Mouse (Mus musculus): ENCODE measurements around the gene Zfp462. TPM values are rescaled to one million over a fixed set of nuclear protein-coding genes. Genes with fewer than 3 reads are reported as not detected.
A peak's percentile ranks its signal among the peaks of the same experiment; 100 is the strongest.

Gene Zfp462
- polyA plus RNA-seq, 1 experiment from 2014 or later = 16.3 TPM

DNA sequence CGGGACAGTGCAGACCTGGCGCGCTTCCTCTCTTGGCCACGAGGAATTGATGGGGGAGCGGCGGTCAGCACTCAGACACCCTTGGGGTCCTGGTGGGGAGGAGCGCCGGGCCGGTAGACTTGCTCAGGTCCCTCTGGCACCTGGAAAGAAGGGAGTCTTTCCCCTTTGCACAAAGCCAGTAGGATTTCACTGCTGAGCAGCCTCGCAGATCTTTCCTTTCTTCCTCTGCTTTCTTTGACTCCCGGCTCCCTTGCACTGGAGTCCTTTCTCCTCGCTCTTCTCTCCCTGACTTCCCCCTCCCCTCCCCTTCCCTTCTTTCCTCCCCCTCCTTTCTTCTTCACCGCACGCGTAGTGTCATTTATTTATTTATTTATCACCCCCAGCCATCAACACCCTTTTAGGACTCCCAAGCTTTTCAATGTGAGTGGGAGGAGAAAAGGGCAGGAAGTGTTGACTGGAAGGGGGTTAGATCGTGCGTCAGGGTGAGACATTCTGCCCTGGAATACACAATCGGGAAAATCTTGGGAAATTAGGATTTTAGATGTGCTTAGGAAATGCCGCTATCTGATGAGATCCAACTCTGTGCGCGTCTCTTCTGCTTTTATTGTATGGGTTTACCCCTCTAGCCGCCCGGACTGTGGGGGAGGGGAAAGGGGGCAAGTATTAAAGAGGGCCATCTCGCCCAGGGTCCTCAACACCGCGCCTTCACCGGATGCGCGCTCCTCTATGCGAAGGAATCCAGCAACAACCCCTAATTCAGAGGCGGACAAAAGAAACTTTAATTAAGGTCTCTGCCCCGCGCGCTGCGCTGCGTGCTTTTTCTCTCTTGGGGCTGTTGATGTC lies 976 bp downstream of the Zfp462 start:
- Histone ChIP-seq H3K9me3 (replicated peaks) (no peaks in the 10 kb centered on the region), H3K4me1 (peaks cover 6% of the 10 kb centered on the region), H3K4me3 (peak overlapping the region; percentile 85), H3K9ac (peak overlapping the region; percentile 97), H3K27me3 (no peaks in the 10 kb centered on the region), H3K27ac (peak overlapping the region; percentile 99), H3K4me2 (replicated peaks) (peak overlapping the region; percentile 58), H3K36me3 (no peaks in the 10 kb centered on the region)
- peak; percentile 43 for ATAC-seq (ENCODE audit: low FRiP score)
- WGBS = under 1% methylated on average over 36 of the region's 36 CpGs

DNA sequence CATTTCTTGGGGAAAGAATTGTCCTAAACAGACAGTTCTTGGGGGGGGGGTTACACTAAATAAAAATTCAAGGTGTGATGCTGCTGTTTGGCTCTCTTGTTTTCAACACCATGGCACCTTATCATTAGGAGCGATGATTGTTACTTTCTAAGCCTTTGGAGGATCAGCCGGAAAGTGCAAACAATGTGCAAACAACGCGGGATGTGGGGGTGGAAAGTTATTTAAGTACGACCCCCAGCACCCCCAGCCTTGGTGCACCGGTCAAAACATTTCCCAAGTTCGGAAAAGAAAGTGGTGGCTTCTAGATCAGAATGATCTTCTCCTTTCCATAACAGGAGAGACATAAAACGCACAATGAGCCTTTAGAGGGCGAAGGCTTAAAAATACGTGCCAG lies 1.8 kb downstream of the Zfp462 start:
- Histone ChIP-seq H3K4me3 (peak overlapping the region; percentile 85), H3K4me2 (replicated peaks) (peak overlapping the region; percentile 58), H3K4me1 (peaks cover 11% of the 10 kb centered on the region), H3K27ac (peak overlapping the region; percentile 99), H3K27me3 (no peaks in the 10 kb centered on the region), H3K36me3 (no peaks in the 10 kb centered on the region), H3K9ac (peak overlapping the region; percentile 97), H3K9me3 (replicated peaks) (no peaks in the 10 kb centered on the region)
- under 1% methylated on average over 10 of the region's 10 CpGs for WGBS
- ATAC-seq (ENCODE audit: low FRiP score) = no peak

DNA sequence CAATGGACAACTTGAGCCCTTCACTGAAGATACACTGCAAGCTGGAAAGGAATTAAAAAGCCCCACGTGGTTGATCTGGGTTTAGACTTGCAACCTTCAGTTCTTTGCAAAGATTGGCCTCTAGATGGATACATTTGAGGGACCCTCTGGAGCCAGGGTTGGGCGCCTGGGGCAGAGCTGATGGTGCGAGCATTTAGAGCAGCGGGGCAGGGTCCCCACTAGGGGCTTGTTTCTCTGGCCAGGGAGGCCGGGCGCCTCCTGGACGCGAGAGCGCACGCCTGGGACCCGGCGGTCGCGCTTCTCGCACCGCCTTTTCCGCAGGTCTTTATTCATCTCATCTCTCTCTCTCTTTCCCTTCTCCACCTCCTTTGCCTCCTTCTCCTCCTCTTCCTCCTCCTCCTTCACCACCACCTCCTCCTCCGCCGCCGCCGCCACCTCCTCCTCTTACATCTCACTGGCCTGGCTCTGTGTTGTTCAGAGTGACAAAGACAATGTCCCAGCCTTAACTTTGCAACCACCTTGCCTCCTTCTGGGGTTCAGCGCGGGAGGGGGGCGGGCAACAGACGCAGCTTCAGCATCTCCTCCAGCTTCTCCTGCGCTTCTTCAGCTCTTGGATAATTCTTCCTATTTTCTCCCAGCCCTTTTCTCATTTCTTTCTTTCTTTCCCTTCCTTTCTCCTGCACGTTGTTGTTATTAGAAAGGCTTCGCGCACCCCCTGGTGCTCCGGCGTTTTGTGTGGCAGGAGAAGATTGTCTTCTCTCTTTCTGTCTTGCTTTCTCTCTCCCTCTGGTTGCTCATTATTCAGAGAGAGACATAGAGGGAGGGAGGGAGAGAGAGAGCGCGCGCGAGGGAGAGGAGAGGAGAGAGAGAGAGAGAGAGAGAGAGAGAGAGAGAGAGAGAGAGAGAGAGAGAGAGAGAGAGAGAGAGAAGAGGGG lies 2.5 kb downstream of the Zfp462 start:
- no peaks in the 10 kb centered on the region for H3K9me3 ChIP-seq (replicated peaks)
- H3K36me3 ChIP-seq = no peaks in the 10 kb centered on the region
- H3K4me3 ChIP-seq = peak overlapping the region; percentile 85
- H3K27ac ChIP-seq = peak overlapping the region; percentile 99
- peaks cover 14% of the 10 kb centered on the region for H3K4me1 ChIP-seq
- H3K9ac ChIP-seq = peak overlapping the region; percentile 97
- peak; percentile 38 for ATAC-seq (ENCODE audit: low FRiP score)
- peak overlapping the region; percentile 58 for H3K4me2 ChIP-seq (replicated peaks)
- H3K27me3 ChIP-seq = no peaks in the 10 kb centered on the region
- under 1% methylated on average over 30 of the region's 35 CpGs for WGBS

DNA sequence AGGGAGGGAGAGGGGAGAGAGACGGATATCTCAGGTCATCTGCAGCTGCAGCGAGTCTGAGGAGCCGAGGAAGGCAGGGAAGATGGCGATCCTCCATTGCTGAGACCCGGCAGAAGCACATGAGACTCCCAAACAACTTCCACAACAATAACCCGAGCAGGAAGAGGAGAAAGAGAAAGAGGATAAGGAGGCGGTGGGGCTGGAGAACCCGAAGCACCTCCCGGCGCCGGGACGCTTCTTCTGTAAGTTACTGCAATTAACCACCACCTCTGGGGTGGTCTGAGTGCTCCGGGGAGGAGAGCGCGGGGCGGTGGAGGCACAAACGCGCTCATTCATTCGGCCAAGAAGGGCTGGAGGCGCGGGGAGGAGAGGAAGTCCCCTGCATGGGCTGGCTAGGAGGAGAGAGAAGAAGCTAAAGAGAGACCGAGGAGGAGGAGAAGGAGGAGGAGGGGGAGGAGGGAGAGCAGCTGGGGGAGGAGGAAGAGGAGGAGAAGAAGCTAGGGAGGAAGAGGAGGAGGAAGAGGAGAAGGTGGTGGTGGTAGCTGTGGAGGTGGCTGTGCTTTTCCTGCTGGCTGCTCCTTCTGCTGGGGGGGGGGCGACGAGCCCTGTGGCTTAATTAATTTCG lies 3.3 kb downstream of the Zfp462 start:
- peaks cover 22% of the 10 kb centered on the region for H3K4me1 ChIP-seq
- H3K27ac ChIP-seq = peak overlapping the region; percentile 99
- H3K36me3 ChIP-seq = no peaks in the 10 kb centered on the region
- peak overlapping the region; percentile 85 for H3K4me3 ChIP-seq
- WGBS = 2% methylated on average over 22 of the region's 25 CpGs
- H3K4me2 ChIP-seq (replicated peaks) = peak overlapping the region; percentile 58
- H3K9me3 ChIP-seq (replicated peaks) = no peaks in the 10 kb centered on the region
- H3K9ac ChIP-seq = peak overlapping the region; percentile 97
- no peaks in the 10 kb centered on the region for H3K27me3 ChIP-seq
- peak; percentile 26 for ATAC-seq (ENCODE audit: low FRiP score)

DNA sequence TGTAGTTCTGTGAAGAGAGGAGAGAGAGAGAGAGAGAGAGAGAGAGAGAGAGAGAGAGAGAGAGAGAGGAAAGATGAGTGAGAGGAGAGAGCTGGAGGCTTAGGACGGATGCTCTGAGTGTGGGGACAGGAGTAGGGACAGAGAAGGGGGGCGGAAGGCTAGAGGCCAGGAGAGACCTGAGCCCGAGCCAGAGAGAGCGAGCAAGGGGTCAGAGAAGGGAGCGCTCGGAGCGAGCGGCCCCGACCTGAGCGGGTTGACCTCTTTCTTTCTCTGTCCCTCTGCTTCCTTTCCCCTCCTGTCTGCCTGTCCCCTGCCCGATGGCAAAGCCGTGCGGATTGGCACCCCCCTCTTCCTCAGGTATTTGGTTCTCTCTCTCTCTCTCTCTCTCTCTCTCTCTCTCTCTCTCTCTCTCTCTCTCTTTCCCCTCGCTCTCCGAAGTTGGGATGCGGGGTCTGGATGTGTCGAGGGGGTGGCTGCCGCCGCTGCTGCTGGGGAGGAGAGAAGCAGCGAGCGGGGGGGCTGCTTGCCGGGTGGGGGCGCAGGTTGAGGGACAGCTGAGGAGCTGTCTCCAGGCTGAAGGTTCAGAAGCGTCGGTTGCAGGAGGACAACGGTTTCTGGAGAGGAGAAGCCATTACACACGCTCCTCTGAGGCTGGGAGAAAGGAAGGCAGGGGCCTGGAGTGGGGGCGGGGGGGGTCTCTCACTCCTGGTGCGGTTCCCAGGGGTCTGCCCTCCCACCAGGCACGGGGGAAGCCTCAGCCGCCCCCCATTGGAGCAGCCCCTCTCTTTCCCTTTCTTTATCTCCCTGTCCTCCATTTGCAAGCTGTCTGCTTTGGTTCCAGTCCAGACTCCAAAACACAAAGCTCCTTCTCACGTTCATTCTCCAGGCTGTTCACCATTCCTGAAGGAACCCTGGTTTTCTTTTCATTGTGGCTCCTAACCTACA lies 4.0 kb downstream of the Zfp462 start:
- peak; percentile 49 for ATAC-seq (ENCODE audit: low FRiP score)
- Histone ChIP-seq H3K9me3 (replicated peaks) (no peaks in the 10 kb centered on the region), H3K9ac (peak overlapping the region; percentile 97), H3K36me3 (no peaks in the 10 kb centered on the region), H3K4me1 (peaks cover 27% of the 10 kb centered on the region), H3K4me3 (peak overlapping the region; percentile 85), H3K27me3 (no peaks in the 10 kb centered on the region), H3K27ac (peak overlapping the region; percentile 99), H3K4me2 (replicated peaks) (peak overlapping the region; percentile 58)
- 2% methylated on average over 23 of the region's 32 CpGs for WGBS

DNA sequence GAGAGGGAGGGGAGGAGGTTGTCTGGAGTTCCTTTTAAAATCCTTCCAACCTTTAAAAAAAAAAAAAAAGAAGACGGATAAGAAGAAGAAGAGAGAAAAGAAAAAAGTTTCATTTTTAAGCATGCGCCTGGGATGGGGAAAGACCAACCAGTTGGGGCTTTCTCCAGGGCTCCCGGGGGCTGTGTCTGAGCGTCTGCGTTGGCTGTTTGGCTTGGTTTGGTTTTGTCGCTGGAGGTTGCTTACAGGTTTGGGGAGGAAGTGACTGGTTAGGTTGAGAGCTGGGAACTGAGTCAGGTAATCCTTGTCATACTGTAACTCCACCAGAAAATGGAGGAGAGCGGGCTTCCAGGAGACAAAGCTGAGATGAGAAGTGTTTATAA lies 4.7 kb downstream of the Zfp462 start:
- Histone ChIP-seq H3K36me3 (no peaks in the 10 kb centered on the region), H3K27me3 (no peaks in the 10 kb centered on the region), H3K9me3 (replicated peaks) (no peaks in the 10 kb centered on the region), H3K4me2 (replicated peaks) (peak overlapping the region; percentile 58), H3K27ac (peak overlapping the region; percentile 99), H3K4me1 (peaks cover 24% of the 10 kb centered on the region), H3K4me3 (peak overlapping the region; percentile 85), H3K9ac (peak overlapping the region; percentile 97)
- WGBS = 11% methylated on average over 7 of the region's 7 CpGs
- no peak for ATAC-seq (ENCODE audit: low FRiP score)

DNA sequence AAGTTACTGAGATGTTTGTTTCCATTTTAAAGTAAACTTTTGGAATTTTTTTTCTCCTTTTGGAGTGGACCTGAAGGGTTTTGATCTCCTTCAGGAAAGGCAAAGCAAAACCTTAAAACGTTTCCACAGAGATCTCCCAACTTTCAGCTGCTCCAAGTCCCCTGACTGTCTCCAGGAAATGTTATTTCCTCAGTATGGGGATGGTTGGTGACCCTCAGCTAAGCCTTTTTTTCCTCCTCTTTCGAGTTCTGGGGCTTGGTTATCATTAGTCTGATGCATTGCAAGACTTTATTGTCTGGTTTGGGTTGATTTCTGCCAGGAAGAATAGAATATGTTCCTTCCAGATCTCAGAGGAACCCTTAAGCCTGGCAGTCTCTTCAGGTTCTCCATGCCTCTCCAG lies 5.3 kb downstream of the Zfp462 start:
- 34% methylated on average over 2 of the region's 2 CpGs for WGBS
- no peaks in the 10 kb centered on the region for H3K36me3 ChIP-seq
- no peaks in the 10 kb centered on the region for H3K9me3 ChIP-seq (replicated peaks)
- ATAC-seq (ENCODE audit: low FRiP score) = no peak
- H3K27ac ChIP-seq = peak overlapping the region; percentile 99
- no peaks in the 10 kb centered on the region for H3K27me3 ChIP-seq
- H3K9ac ChIP-seq = peak overlapping the region; percentile 97
- H3K4me1 ChIP-seq = peaks cover 24% of the 10 kb centered on the region
- peak overlapping the region; percentile 58 for H3K4me2 ChIP-seq (replicated peaks)
- peak overlapping the region; percentile 85 for H3K4me3 ChIP-seq

DNA sequence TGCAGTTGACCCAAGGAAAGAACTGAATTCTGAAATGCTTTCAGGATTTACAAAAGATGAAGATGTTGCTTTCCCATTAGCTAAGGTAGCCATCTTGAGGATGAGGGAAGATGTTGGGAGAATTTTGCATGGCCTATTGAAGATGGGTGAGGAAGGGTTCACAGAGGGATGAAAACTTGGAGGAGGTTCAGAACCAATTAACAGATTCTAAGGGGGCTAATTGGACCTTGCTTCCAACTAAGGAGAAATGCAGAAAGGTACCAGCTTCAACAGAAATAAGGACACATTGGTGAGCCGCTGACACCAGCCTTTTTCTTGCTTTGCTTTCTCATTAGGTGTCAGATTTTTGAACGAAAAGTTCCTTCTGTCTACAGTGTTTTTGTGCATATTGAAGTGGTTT lies 6.0 kb downstream of the Zfp462 start:
- H3K9me3 ChIP-seq (replicated peaks) = no peaks in the 10 kb centered on the region
- H3K4me1 ChIP-seq = peaks cover 24% of the 10 kb centered on the region
- peak overlapping the region; percentile 97 for H3K9ac ChIP-seq
- H3K27me3 ChIP-seq = no peaks in the 10 kb centered on the region
- H3K36me3 ChIP-seq = peaks cover 3% of the 10 kb centered on the region; the same call in 1 of the 2 replicates
- H3K4me2 ChIP-seq (replicated peaks) = peak overlapping the region; percentile 58
- H3K27ac ChIP-seq = peak overlapping the region; percentile 99
- H3K4me3 ChIP-seq = peak overlapping the region; percentile 85
- ATAC-seq (ENCODE audit: low FRiP score) = no peak
- 73% methylated on average over 2 of the region's 2 CpGs for WGBS

DNA sequence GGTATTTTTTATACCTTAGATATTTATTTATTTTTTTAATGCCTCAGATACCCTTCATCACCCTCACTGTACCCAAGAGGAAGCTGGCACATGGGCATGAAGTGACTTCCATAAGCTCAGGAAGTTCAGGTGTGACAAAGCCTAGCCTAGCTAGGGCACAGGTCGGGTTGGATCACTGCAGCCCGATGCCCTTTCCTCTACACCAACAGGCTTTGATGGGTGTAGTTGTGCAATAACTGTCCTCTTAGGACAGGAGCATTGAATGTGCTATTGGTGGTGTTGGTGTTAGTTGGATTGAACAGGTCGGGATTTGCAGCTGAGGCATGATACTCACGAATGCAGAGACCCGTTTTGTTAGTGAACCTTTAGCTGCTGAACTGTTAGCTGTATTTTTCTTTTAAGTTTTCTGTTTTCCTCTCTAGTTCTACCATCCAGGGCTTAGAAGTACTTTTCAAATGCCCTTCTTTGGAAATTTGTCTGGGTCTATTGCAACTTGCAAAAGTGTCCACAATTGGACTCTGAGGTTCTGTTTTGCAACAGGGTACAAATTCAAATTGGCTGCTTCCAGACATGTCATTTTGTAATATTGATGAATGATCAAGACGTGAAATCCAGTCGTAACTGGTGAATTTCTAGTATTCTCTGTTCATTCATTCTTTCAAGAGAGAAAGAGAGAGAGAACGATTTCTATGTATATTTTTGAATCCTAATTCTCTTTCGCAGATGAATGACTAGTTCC lies 9.0 kb downstream of the Zfp462 start:
- no peak for ATAC-seq (ENCODE audit: low FRiP score)
- Histone ChIP-seq H3K36me3 (peaks cover 10% of the 10 kb centered on the region; the same call in 1 of the 2 replicates), H3K4me1 (peaks cover 24% of the 10 kb centered on the region), H3K27me3 (no peaks in the 10 kb centered on the region), H3K9me3 (replicated peaks) (no peaks in the 10 kb centered on the region), H3K9ac (no peak overlapping the region), H3K4me3 (no peak overlapping the region), H3K27ac (no peak overlapping the region), H3K4me2 (replicated peaks) (no peak overlapping the region)
- 94% methylated on average over 9 of the region's 9 CpGs for WGBS

DNA sequence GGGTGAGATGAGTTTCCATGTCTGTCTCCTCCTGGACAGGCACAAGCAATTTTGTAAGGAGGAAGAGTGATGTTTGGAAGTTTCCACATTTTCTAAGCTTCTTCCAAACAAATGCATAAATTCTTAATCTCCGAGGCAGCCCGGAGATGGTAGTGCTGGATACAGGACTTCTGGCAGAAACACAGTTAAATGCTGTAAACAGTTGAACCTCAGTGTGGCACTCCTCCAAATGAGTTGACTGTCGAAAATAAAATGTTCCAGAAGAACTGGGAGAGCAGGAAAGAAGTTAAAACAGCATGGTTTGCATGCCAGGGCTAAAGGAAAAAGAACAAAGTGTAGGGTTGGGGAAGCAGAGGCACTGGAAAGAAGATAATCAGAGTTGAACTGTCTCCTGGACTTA lies 9.6 kb downstream of the Zfp462 start:
- 95% methylated on average over 3 of the region's 3 CpGs for WGBS
- Histone ChIP-seq H3K9me3 (replicated peaks) (no peaks in the 10 kb centered on the region), H3K4me2 (replicated peaks) (no peak overlapping the region), H3K27me3 (no peaks in the 10 kb centered on the region), H3K36me3 (peaks cover 10% of the 10 kb centered on the region; the same call in 1 of the 2 replicates), H3K4me1 (peaks cover 26% of the 10 kb centered on the region), H3K9ac (no peak overlapping the region), H3K4me3 (no peak overlapping the region), H3K27ac (no peak overlapping the region)
- ATAC-seq (ENCODE audit: low FRiP score) = no peak

DNA sequence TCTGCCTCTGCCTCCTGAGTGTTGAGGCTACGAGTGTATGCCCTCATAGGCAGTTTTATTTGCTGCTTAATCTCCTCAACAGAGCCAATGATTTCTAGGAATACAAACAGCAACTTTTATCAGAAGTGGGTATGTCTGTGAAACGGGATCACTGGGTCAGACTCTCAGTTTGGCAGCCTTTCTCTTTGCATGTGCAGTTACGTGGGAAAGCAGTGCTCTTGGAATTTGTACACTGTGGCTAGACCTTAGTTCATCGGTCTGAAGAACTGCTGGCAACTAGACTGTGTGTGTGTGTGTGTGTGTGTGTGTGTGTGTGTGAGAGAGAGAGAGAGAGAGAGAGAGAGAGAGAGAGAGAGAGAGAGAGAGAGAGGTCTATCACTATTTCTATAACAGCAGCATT lies 15.9 kb downstream of the Zfp462 start:
- Histone ChIP-seq H3K9me3 (replicated peaks) (no peaks in the 10 kb centered on the region), H3K4me3 (no peak overlapping the region), H3K36me3 (peaks cover 25% of the 10 kb centered on the region; the same call in 1 of the 2 replicates), H3K4me1 (peaks cover 16% of the 10 kb centered on the region), H3K9ac (no peak overlapping the region), H3K27ac (no peak overlapping the region), H3K4me2 (replicated peaks) (no peak overlapping the region), H3K27me3 (no peaks in the 10 kb centered on the region)
- no peak for ATAC-seq (ENCODE audit: low FRiP score)
- 89% methylated on average over 4 of the region's 4 CpGs for WGBS

Measured in hindbrain, embryonic 12.5 days (tissue).